Mouse (Mus musculus) spleen, adult 12 weeks (tissue): ENCODE results near the gene Sh3gl1.

Experiments used
- DNase-seq: peaks from one replicate; pipeline ENCODE4 v3.0.0; 2022; ENCODE audit warnings: low spot score

The Sh3gl1 gene

GRCm38 (mm10) chr17:56040030-56040856 lies 3.8 kb upstream of the Sh3gl1 start, which contains the start of gene Chaf1a:
Gene Chaf1a, plus strand, starts transcription at chr17:56040439.
- peak; percentile 92 for DNase-seq

GRCm38 (mm10) chr17:56039345-56039744 lies 2.9 kb upstream of the Sh3gl1 start:
- no peak for DNase-seq

GRCm38 (mm10) chr17:56038583-56039261 lies 2.3 kb upstream of the Sh3gl1 start:
- no peak for DNase-seq

- no peak for DNase-seq
Measured at GRCm38 (mm10) chr17:56036901-56037287, 459 bp upstream of the Sh3gl1 start.

- DNase-seq, result no peak
Measured at GRCm38 (mm10) chr17:56035216-56035615, 1.2 kb downstream of the Sh3gl1 start.

GRCm38 (mm10) chr17:56034726-56035100 lies 1.7 kb downstream of the Sh3gl1 start:
- DNase-seq, result no peak

- DNase-seq, result no peak
Measured at GRCm38 (mm10) chr17:56034040-56034725, 2.3 kb downstream of the Sh3gl1 start.

GRCm38 (mm10) chr17:56032831-56033230 lies 3.6 kb downstream of the Sh3gl1 start:
- no peak for DNase-seq

GRCm38 (mm10) chr17:56032127-56032733 lies 4.2 kb downstream of the Sh3gl1 start:
- no peak for DNase-seq

- no peak for DNase-seq
Measured at GRCm38 (mm10) chr17:56031431-56031830, 5.0 kb downstream of the Sh3gl1 start.

GRCm38 (mm10) chr17:56030919-56031318 lies 5.5 kb downstream of the Sh3gl1 start:
- DNase-seq, result no peak

GRCm38 (mm10) chr17:56030238-56030870 lies 6.1 kb downstream of the Sh3gl1 start:
- no peak for DNase-seq

- no peak for DNase-seq
Measured at GRCm38 (mm10) chr17:56027801-56028441, 8.5 kb downstream of the Sh3gl1 start.

- no peak for DNase-seq
Measured at GRCm38 (mm10) chr17:56026881-56027280, 9.6 kb downstream of the Sh3gl1 start.

- no peak for DNase-seq
Measured at GRCm38 (mm10) chr17:56026303-56026702, 10.1 kb downstream of the Sh3gl1 start.

- DNase-seq, result no peak
Measured at GRCm38 (mm10) chr17:56024931-56025330, 11.5 kb downstream of the Sh3gl1 start.

- no peak for DNase-seq
Measured at GRCm38 (mm10) chr17:56024476-56024875, 12.0 kb downstream of the Sh3gl1 start.

- no peak for DNase-seq
Measured at GRCm38 (mm10) chr17:56023386-56023785, 13.0 kb downstream of the Sh3gl1 start.

GRCm38 (mm10) chr17:56022989-56023290 lies 13.5 kb downstream of the Sh3gl1 start:
- no peak for DNase-seq

- DNase-seq, result no peak
Measured at GRCm38 (mm10) chr17:56022131-56022988, 14.1 kb downstream of the Sh3gl1 start.
